Mouse (Mus musculus) retina, adult 2 months (tissue): Measurements from ENCODE around the gene Gm11172.

ENCODE experiments used
- DNase-seq: peaks from one replicate; pipeline ENCODE4 v3.0.0-alpha.2; 2012; ENCODE audit warnings: low read depth, low spot score

Gm11172 gene

GRCm38 (mm10) chr16:10812865-10813371 is at the start of gene Gm11172:
Gm11172 (plus strand) TSS chr16:10812915.
- no peak for DNase-seq

- no peak for DNase-seq
Measured at GRCm38 (mm10) chr16:10763540-10764264, 49.0 kb upstream of the Gm11172 start.

- no peak for DNase-seq
Measured at GRCm38 (mm10) chr16:10764323-10764722, 48.4 kb upstream of the Gm11172 start.

- DNase-seq: peak; percentile 44
Measured at GRCm38 (mm10) chr16:10767158-10767557, 45.6 kb upstream of the Gm11172 start.

GRCm38 (mm10) chr16:10768821-10769220 is 43.9 kb upstream of the Gm11172 start:
- no peak for DNase-seq

- DNase-seq: no peak
Measured at GRCm38 (mm10) chr16:10769661-10770060, 43.1 kb upstream of the Gm11172 start.

- no peak for DNase-seq
Measured at GRCm38 (mm10) chr16:10770531-10771325, 42.0 kb upstream of the Gm11172 start.

GRCm38 (mm10) chr16:10771769-10772510 is 40.8 kb upstream of the Gm11172 start:
- DNase-seq: no peak

GRCm38 (mm10) chr16:10773543-10773942 is 39.2 kb upstream of the Gm11172 start:
- DNase-seq: no peak

- no peak for DNase-seq
Measured at GRCm38 (mm10) chr16:10774726-10775125, 38.0 kb upstream of the Gm11172 start.

GRCm38 (mm10) chr16:10776322-10776721 is 36.4 kb upstream of the Gm11172 start:
- DNase-seq: no peak

- no peak for DNase-seq
Measured at GRCm38 (mm10) chr16:10777579-10778160, 35.0 kb upstream of the Gm11172 start.

- DNase-seq: no peak
Measured at GRCm38 (mm10) chr16:10780631-10781120, 32.0 kb upstream of the Gm11172 start.

GRCm38 (mm10) chr16:10781862-10782371 is 30.8 kb upstream of the Gm11172 start:
- DNase-seq: no peak

GRCm38 (mm10) chr16:10782377-10783151 is 30.2 kb upstream of the Gm11172 start:
- DNase-seq: no peak

- DNase-seq: no peak
Measured at GRCm38 (mm10) chr16:10783152-10783434, 29.6 kb upstream of the Gm11172 start.

- no peak for DNase-seq
Measured at GRCm38 (mm10) chr16:10783451-10783850, 29.3 kb upstream of the Gm11172 start.

GRCm38 (mm10) chr16:10783883-10784792 is 28.6 kb upstream of the Gm11172 start:
- no peak for DNase-seq

GRCm38 (mm10) chr16:10784793-10785370 is 27.8 kb upstream of the Gm11172 start:
- DNase-seq: peak; percentile 68
